Comparison of ENCODE assay signal across 9 mouse cellular contexts in genomic region chr5:36374221-36375050, GRCm38 (mm10). TPM values are rescaled to one million over a fixed set of nuclear protein-coding genes. Genes with fewer than 3 reads are reported as not detected.
DNase-seq lines count a peak whose midpoint lies in the region; ATAC-seq and TF ChIP-seq lines count a peak whose summit lies in the region.
"Had no signal": no experiment of that assay in that cellular context is flagged by ENCODE, and none has a peak within 500 bp of the region (broad histone marks: within the 10 kb centered on the region; RNA-seq: fewer than 3 reads in every experiment).

No protein-coding gene starts in this region.

- peak; percentile 35 for DNase-seq in liver, postnatal 0 days
- DNase-seq in liver, embryonic 11.5 days (ENCODE audit: low spot score), result no peak
- peak; percentile 43 for DNase-seq in limb, embryonic 11.5 days (ENCODE audit: low spot score)
- peak; percentile 57 for DNase-seq in thymus, adult 2 months
- no peak for DNase-seq in ovary, postnatal 14 days (ENCODE audit: low spot score)
- no peak for DNase-seq in ovary, adult 18-20 months (ENCODE audit: low spot score)
- no peak for DNase-seq in lung, adult 2 months
- DNase-seq: cerebellum, adult 9-11 months had no signal

- H3K4me2 ChIP-seq in liver, postnatal 0 days (ENCODE audit: low read depth, low read length), result no peak overlapping the region
- H3K4me2 ChIP-seq in liver, embryonic 11.5 days, result no peak overlapping the region
- H3K4me2 ChIP-seq in limb, embryonic 11.5 days (ENCODE audit: low read depth, severe bottlenecking), result peak overlapping the region; percentile 22; the same call in 1 of the 2 replicates

- no peak for TF ChIP-seq POLR2A in thymus, adult 2 months (IDR thresholded peaks at IDR 0.05; ENCODE audit: control insufficient read depth, extremely low read depth, insufficient read depth, low read length, poor library complexity)
- TF ChIP-seq POLR2A in lung, adult 2 months (IDR thresholded peaks at IDR 0.05; ENCODE audit: borderline replicate concordance, extremely low read depth, low read depth, low read length), result no peak

- H3K9me3 ChIP-seq in liver, postnatal 0 days (ENCODE audit: low read length), result no peaks in the 10 kb centered on the region
- H3K9me3 ChIP-seq in liver, embryonic 11.5 days (ENCODE audit: control insufficient read depth, low read length), result no peaks in the 10 kb centered on the region
- no peaks in the 10 kb centered on the region for H3K9me3 ChIP-seq in limb, embryonic 11.5 days (ENCODE audit: control insufficient read depth, low read length)

- TF ChIP-seq EP300 in liver, postnatal 0 days (IDR thresholded peaks at IDR 0.05; ENCODE audit: low read depth), result no peak

- 43% methylated on average over 19 of the region's 19 CpGs for WGBS in liver, postnatal 0 days (ENCODE audit: insufficient replicate concordance)
- 68% methylated on average over 19 of the region's 19 CpGs for WGBS in liver, embryonic 11.5 days
- 27% methylated on average over 19 of the region's 19 CpGs for WGBS in limb, embryonic 11.5 days
- WGBS in thymus, adult 2 months, result 21% methylated on average over 19 of the region's 19 CpGs
- 53% methylated on average over 19 of the region's 19 CpGs for WGBS in lung, adult 2 months

- H3K36me3 ChIP-seq in liver, postnatal 0 days (replicated peaks; ENCODE audit: insufficient read depth, low read length), result no peaks in the 10 kb centered on the region
- H3K36me3 ChIP-seq in liver, embryonic 11.5 days (ENCODE audit: control insufficient read depth, insufficient read depth, low read length), result no peaks in the 10 kb centered on the region
- no peaks in the 10 kb centered on the region for H3K36me3 ChIP-seq in limb, embryonic 11.5 days (ENCODE audit: control insufficient read depth, insufficient read depth, low read length)
- no peaks in the 10 kb centered on the region for H3K36me3 ChIP-seq in thymus, adult 2 months (ENCODE audit: control insufficient read depth, insufficient read depth, low read length)

- H3K27ac ChIP-seq in liver, postnatal 0 days (ENCODE audit: low read depth), result peak overlapping the region; percentile 64
- no peak overlapping the region for H3K27ac ChIP-seq in liver, embryonic 11.5 days (ENCODE audit: low read depth, low read length)
- H3K27ac ChIP-seq in limb, embryonic 11.5 days (replicated peaks; ENCODE audit: low read depth, low read length), result peak overlapping the region; percentile 80
- peak overlapping the region; percentile 85 for H3K27ac ChIP-seq in thymus, adult 2 months (ENCODE audit: control insufficient read depth, insufficient read depth, low read length)

- ATAC-seq in liver, postnatal 0 days, result no peak
- ATAC-seq in liver, embryonic 11.5 days (replicated peaks; ENCODE audit: low FRiP score), result no peak
- peak; percentile 45 for ATAC-seq in activated CD4-positive, CD25-positive, alpha-beta regulatory T cell, adult 4 months
- 0 out of 2 replicates have a peak, but pooled peaks have one; percentile 7 for ATAC-seq in limb, embryonic 11.5 days (ENCODE audit: insufficient number of reproducible peaks, low FRiP score, low TSS enrichment, low read depth)

- H3K9ac ChIP-seq in liver, postnatal 0 days (replicated peaks), result no peak overlapping the region
- no peak overlapping the region for H3K9ac ChIP-seq in liver, embryonic 11.5 days (ENCODE audit: low read depth, low read length)
- no peak overlapping the region for H3K9ac ChIP-seq in limb, embryonic 11.5 days (ENCODE audit: low read length)

- no peaks in the 10 kb centered on the region for H3K27me3 ChIP-seq in liver, postnatal 0 days (ENCODE audit: insufficient read depth, low read length)
- no peaks in the 10 kb centered on the region for H3K27me3 ChIP-seq in liver, embryonic 11.5 days (replicated peaks; ENCODE audit: control insufficient read depth, insufficient read depth, low read length)
- no peaks in the 10 kb centered on the region for H3K27me3 ChIP-seq in limb, embryonic 11.5 days (ENCODE audit: control insufficient read depth, insufficient read depth, low read length)
- no peaks in the 10 kb centered on the region for H3K27me3 ChIP-seq in thymus, adult 2 months (ENCODE audit: control insufficient read depth, insufficient read depth, low read length)

- no peak for TF ChIP-seq CTCF in liver, postnatal 0 days (IDR thresholded peaks at IDR 0.05; ENCODE audit: low read depth)
- no peak for TF ChIP-seq CTCF in thymus, adult 2 months (IDR thresholded peaks at IDR 0.05; ENCODE audit: borderline replicate concordance, control insufficient read depth, extremely low read depth, insufficient read depth, low read length, poor library complexity)
- no peak for TF ChIP-seq CTCF in lung, adult 2 months (IDR thresholded peaks at IDR 0.05; ENCODE audit: insufficient read depth, low read length)

- peaks cover 7% of the 10 kb centered on the region for H3K4me1 ChIP-seq in liver, postnatal 0 days (ENCODE audit: insufficient read depth)
- peaks cover 8% of the 10 kb centered on the region for H3K4me1 ChIP-seq in liver, embryonic 11.5 days (replicated peaks; ENCODE audit: control insufficient read depth, insufficient read depth, low read length)
- peaks cover 72% of the 10 kb centered on the region for H3K4me1 ChIP-seq in limb, embryonic 11.5 days (ENCODE audit: control insufficient read depth, insufficient read depth, low read length)
- H3K4me1 ChIP-seq in thymus, adult 2 months (replicated peaks; ENCODE audit: control insufficient read depth, insufficient read depth, low read length), result peaks cover 86% of the 10 kb centered on the region
- H3K4me1 ChIP-seq in lung, adult 2 months (ENCODE audit: control insufficient read depth, insufficient read depth, low read length), result peaks cover 6% of the 10 kb centered on the region

- H3K4me3 ChIP-seq in liver, postnatal 0 days (ENCODE audit: low read depth, low read length), result no peak overlapping the region
- no peak overlapping the region for H3K4me3 ChIP-seq in liver, embryonic 11.5 days (ENCODE audit: low read depth, low read length)
- H3K4me3 ChIP-seq in limb, embryonic 11.5 days (ENCODE audit: low read depth, low read length), result no peak overlapping the region
- peak overlapping the region; percentile 8; the same call in 1 of the 2 replicates for H3K4me3 ChIP-seq in thymus, adult 2 months (ENCODE audit: control insufficient read depth, insufficient read depth, low read length)
- H3K4me3 ChIP-seq in lung, adult 2 months (replicated peaks; ENCODE audit: extremely low read depth, low read depth, low read length), result no peak overlapping the region

RNA-seq across cellular contexts. Expression of gene Sorcs2, which starts 23.5 kb away (rescaled TPM):
- 0.30 and 0.33 TPM in 2 replicates for polyA plus RNA-seq in liver, postnatal 0 days (2015; fragmentation: Nextera tagmentation; extraction: Ambion mirVana)
- polyA plus RNA-seq in liver, embryonic 11.5 days (2014; fragmentation: Nextera tagmentation; extraction: Ambion mirVana), result 2.2 and 2.4 TPM in 2 replicates
- 1 to 10 TPM; 3.2 to 3.5 TPM for polyA plus RNA-seq in activated CD4-positive, CD25-positive, alpha-beta regulatory T cell, adult 4 months (2017; shearing (Covaris generic))
- 6.4 and 8.3 TPM in 2 replicates for polyA plus RNA-seq in limb, embryonic 11.5 days (2014; fragmentation: Nextera tagmentation; extraction: Ambion mirVana)
- 5.7 TPM in 2 replicates for polyA plus RNA-seq in thymus, adult 2 months (2012; rRNA removed)
- polyA plus RNA-seq in lung, adult 2 months (2012; rRNA removed), result 17.5 and 19.3 TPM in 2 replicates

Comparison
In these comparisons a context has a peak if more than half of its experiments do, and no peak if none do; other contexts are left out.
1. DNase-seq: peak in liver, postnatal 0 days (single experiment), limb, embryonic 11.5 days (single experiment) and thymus, adult 2 months (single experiment); none in liver, embryonic 11.5 days (single experiment), ovary, postnatal 14 days (single experiment), ovary, adult 18-20 months (single experiment) and lung, adult 2 months (single experiment).
2. ATAC-seq: peak in activated CD4-positive, CD25-positive, alpha-beta regulatory T cell, adult 4 months (single experiment) and limb, embryonic 11.5 days (single experiment); none in liver, postnatal 0 days (single experiment) and liver, embryonic 11.5 days (single experiment).